Mouse (Mus musculus): ENCODE data around the gene Olfr1278.

GRCm38 (mm10) chr2:111313717-111314116, 23.8 kb downstream of the Olfr1278 start, which contains the start of gene Olfr1280:
- TF ChIP-seq CTCF (IDR thresholded peaks at IDR 0.05; ENCODE audit: low read depth) (no peak), EP300 (IDR thresholded peaks at IDR 0.05; ENCODE audit: low read depth) (no peak)
